Comparison of ENCODE assay signal across 23 mouse cellular contexts in the genomic region with DNA sequence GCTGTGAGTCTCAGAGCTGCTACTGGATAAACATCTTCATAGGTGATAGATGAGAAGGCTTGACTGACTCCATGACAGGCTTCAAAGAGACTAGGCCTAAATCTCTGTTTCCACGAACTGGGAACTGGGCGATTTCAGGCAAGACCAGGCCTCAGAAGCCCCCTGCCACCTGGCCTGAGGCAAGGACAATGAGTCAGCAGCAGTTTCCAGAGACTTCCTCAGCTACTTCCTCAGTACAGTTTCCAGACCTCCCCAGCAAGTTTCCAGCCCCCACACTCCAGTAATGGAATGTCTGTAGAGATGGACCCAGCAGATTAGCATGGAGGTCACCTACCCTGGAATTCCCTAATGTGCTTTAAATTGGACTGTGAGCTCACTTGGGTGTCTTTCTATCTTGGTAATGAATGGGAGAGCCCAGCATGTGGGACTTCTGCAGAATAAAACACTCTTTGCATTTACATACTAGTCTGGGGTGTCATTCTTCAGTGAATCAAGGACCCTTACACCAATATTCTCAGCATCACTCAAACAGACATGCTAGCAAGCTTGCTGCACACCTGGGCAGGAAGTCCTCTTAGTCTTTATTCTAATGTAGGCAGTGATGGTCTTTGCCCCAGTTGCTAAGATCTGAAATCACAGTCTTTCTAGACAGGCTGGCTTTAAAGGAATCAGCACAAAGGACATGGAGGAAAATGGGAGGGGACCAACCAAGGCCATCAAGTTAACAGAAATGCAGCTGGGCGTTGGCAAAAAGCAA. TPM values are rescaled to one million over a fixed set of nuclear protein-coding genes. Genes with fewer than 3 reads are reported as not detected.
"Had no signal": no experiment of that assay in that cellular context is flagged by ENCODE, and none has a peak within 500 bp of the region (broad histone marks: within the 10 kb centered on the region; RNA-seq: fewer than 3 reads in every experiment).

No protein-coding gene starts in this region.

- ATAC-seq: lung, postnatal 0 days; midbrain, embryonic 13.5 days; midbrain, embryonic 16.5 days had no signal

- H3K4me3 ChIP-seq: kidney, embryonic 15.5 days; left cerebral cortex, adult 2 months; liver, embryonic 13.5 days; megakaryocyte, embryonic 14.5 days; midbrain, embryonic 10.5 days; midbrain, embryonic 13.5 days had no signal

- H3K27me3 ChIP-seq: kidney, embryonic 15.5 days; liver, embryonic 13.5 days; megakaryocyte, embryonic 14.5 days; midbrain, embryonic 13.5 days had no signal

- H3K36me3 ChIP-seq: kidney, embryonic 15.5 days; liver, embryonic 13.5 days; midbrain, embryonic 10.5 days; midbrain, embryonic 13.5 days had no signal

- H3K9ac ChIP-seq: kidney, embryonic 15.5 days; liver, embryonic 13.5 days; lung, embryonic 14.5 days; midbrain, embryonic 13.5 days had no signal

- H3K4me1 ChIP-seq: kidney, embryonic 15.5 days; midbrain, embryonic 10.5 days; midbrain, embryonic 13.5 days had no signal

- DNase-seq: kidney, adult 8-10 months; kidney, postnatal 10 days; kidney, postnatal 36 days; layer of hippocampus, postnatal 36 days; liver, embryonic 13.5 days; lung, embryonic 14.5 days; right cerebral cortex, adult 18-20 months; right cerebral cortex, postnatal 14 days; right cerebral cortex, postnatal 4 days had no signal

- H3K9me3 ChIP-seq: kidney, embryonic 15.5 days; liver, embryonic 13.5 days; megakaryocyte, embryonic 14.5 days; midbrain, embryonic 10.5 days had no signal

- H3K27ac ChIP-seq: kidney, embryonic 15.5 days; left cerebral cortex, adult 2 months; liver, embryonic 13.5 days; macrophage; midbrain, embryonic 10.5 days; midbrain, embryonic 13.5 days; stomach, postnatal 0 days had no signal

- H3K4me2 ChIP-seq: kidney, embryonic 15.5 days; liver, embryonic 13.5 days; lung, embryonic 14.5 days; midbrain, embryonic 13.5 days had no signal

RNA-seq across cellular contexts. Expression of gene Kcng3, which starts 36.4 kb away (rescaled TPM):
- total RNA-seq: liver, adult 2 months had no signal
- polyA plus RNA-seq: kidney, embryonic 15.5 days; limb, embryonic 11.5 days; liver, adult 2 months; lung, embryonic 14.5 days; lung, postnatal 0 days; macrophage; midbrain, embryonic 10.5 days; midbrain, embryonic 13.5 days; neural tube, embryonic 11.5 days; neural tube, embryonic 14.5 days; stomach, embryonic 14.5 days; stomach, postnatal 0 days had no signal
